Mouse (Mus musculus) heart, embryonic 10.5 days (tissue): ENCODE measurements around the gene Zdhhc19. TPM values are rescaled to one million over a fixed set of nuclear protein-coding genes. Genes with fewer than 3 reads are reported as not detected.

Experiments used
- DNase-seq: peaks from one replicate; pipeline ENCODE4 v3.0.0-alpha.2; 2017; ENCODE audit warnings: low spot score
- H3K27ac ChIP-seq: fragments of 300-500 bp; sonication (generic); 2 replicates; pipeline ENCODE4 v1.5.1; 2016; ENCODE audit warnings: mild to moderate bottlenecking
- H3K27me3 ChIP-seq: fragments of 300-500 bp; sonication (generic); 2 replicates; pipeline ENCODE4 v1.6.1; 2016; ENCODE audit warnings: mild to moderate bottlenecking; ENCODE audit not compliant: poor library complexity, insufficient read depth, severe bottlenecking
- H3K36me3 ChIP-seq: fragments of 300-500 bp; sonication (generic); 2 replicates; pipeline ENCODE4 v1.6.1; 2016; ENCODE audit warnings: mild to moderate bottlenecking, moderate library complexity
- H3K4me1 ChIP-seq: fragments of 300-500 bp; sonication (generic); 2 replicates; pipeline ENCODE4 v1.6.1; 2016; ENCODE audit warnings: mild to moderate bottlenecking
- H3K4me3 ChIP-seq: fragments of 300-500 bp; sonication (generic); 2 replicates; pipeline ENCODE4 v1.5.1; 2016; ENCODE audit warnings: mild to moderate bottlenecking, moderate library complexity
- H3K9me3 ChIP-seq: fragments of 300-500 bp; sonication (generic); 2 replicates; pipeline ENCODE4 v1.6.1; 2016; ENCODE audit warnings: mild to moderate bottlenecking, moderate library complexity
- WGBS: fragments of 180-500 bp; shearing (Covaris S2); methylation state at CpG from one replicate; pipeline ENCODE4 v1.1.7; 2016; 5-methylcytosine and 5-hydroxymethylcytosine counted together
- polyA plus RNA-seq: library from polyadenylated mRNA; unstranded; fragments of >200 nt; fragmentation: Nextera tagmentation; extraction: Ambion mirVana; gene quantifications from 2 replicates; pipeline ENCODE4 v1.2.1, GENCODE M21; 2016

Gene Zdhhc19
- polyA plus RNA-seq, 1 experiment from 2014 or later, result not detected

- WGBS, result 56% methylated on average over 18 of the region's 18 CpGs
- Histone ChIP-seq H3K36me3 (no peaks in the 10 kb centered on the region), H3K4me3 (no peak overlapping the region), H3K4me1 (peaks cover 61% of the 10 kb centered on the region), H3K27ac (peak overlapping the region; percentile 87), H3K9me3 (no peaks in the 10 kb centered on the region), H3K27me3 (peaks cover 8% of the 10 kb centered on the region; the same call in 1 of the 2 replicates)
- peak; percentile 82 for DNase-seq
Measured at GRCm38 (mm10) chr16:32510399-32511337, 14.6 kb downstream of the Zdhhc19 start.

GRCm38 (mm10) chr16:32511338-32511734 is 15.3 kb downstream of the Zdhhc19 start:
- H3K27ac ChIP-seq, result peak overlapping the region; percentile 87
- WGBS, result 81% methylated on average over 3 of the region's 3 CpGs
- H3K27me3 ChIP-seq, result peaks cover 1% of the 10 kb centered on the region; the same call in 1 of the 2 replicates
- no peak for DNase-seq
- peaks cover 67% of the 10 kb centered on the region for H3K4me1 ChIP-seq
- H3K9me3 ChIP-seq, result no peaks in the 10 kb centered on the region
- no peak overlapping the region for H3K4me3 ChIP-seq
- H3K36me3 ChIP-seq, result no peaks in the 10 kb centered on the region

DNA sequence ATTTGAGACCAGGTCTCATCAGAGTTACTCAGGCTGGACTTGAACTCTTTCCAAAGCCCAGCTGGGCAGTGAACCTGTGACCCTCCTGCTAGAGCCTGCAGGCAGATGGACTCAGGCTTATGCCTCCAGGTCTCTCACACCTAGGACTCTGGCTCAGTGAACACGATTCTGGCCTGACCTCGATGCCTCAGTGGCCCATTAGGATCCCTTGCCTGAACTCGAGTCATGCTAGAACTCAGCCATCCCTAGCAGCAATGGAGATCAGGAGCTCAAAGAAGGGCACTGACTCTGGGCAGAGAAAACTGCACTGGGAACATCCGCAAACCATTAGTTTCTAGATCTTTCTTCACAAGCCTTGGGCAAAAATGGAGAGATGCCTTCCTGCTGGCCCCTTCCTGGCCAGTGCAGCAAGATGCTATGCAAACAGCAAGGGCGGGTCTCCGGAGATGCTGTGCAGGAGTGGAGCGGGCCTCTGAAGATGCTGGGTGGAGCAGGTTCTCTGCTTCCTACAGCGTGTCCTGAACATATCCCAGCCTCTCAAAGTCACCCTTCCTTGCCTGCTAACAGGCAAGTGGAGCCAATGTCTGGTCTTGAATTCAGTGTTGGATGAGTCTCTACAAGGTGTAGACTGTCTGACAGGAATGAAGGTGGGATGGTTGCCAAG is 15.9 kb downstream of the Zdhhc19 start:
- no peak overlapping the region for H3K4me3 ChIP-seq
- peaks cover 73% of the 10 kb centered on the region for H3K4me1 ChIP-seq
- H3K9me3 ChIP-seq, result no peaks in the 10 kb centered on the region
- H3K27ac ChIP-seq, result peak overlapping the region; percentile 87
- H3K27me3 ChIP-seq, result no peaks in the 10 kb centered on the region
- WGBS, result 82% methylated on average over 8 of the region's 8 CpGs
- H3K36me3 ChIP-seq, result no peaks in the 10 kb centered on the region
- peak; percentile 76 for DNase-seq

DNA sequence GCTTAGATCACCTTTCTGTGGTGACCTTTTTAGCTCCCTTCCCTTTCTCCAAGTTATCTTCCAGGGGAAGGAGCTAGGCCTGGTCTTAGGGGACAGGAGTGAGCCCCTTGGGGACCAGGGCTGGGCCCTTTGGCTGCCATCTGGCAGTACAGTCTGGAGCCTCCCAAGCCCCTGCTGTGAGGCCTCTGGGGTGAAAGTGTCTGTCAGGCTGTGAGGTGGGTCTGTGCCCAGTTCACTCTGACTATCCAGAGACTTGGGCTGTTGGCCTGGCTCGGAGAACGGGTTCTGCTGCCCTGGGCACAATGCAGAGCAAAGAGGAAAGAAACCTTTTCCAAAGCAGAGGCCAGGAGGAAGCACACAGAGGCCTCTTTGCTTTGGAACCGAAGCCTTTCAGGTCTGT is 16.9 kb downstream of the Zdhhc19 start:
- H3K4me1 ChIP-seq, result peaks cover 66% of the 10 kb centered on the region
- DNase-seq, result peak; percentile 76
- H3K27me3 ChIP-seq, result no peaks in the 10 kb centered on the region
- no peak overlapping the region for H3K4me3 ChIP-seq
- 69% methylated on average over 3 of the region's 3 CpGs for WGBS
- peak overlapping the region; percentile 87 for H3K27ac ChIP-seq
- no peaks in the 10 kb centered on the region for H3K9me3 ChIP-seq
- no peaks in the 10 kb centered on the region for H3K36me3 ChIP-seq

- Histone ChIP-seq H3K36me3 (no peaks in the 10 kb centered on the region), H3K9me3 (no peaks in the 10 kb centered on the region), H3K4me3 (no peak overlapping the region), H3K27me3 (no peaks in the 10 kb centered on the region), H3K4me1 (peaks cover 62% of the 10 kb centered on the region), H3K27ac (peak overlapping the region; percentile 87)
- 86% methylated on average over 6 of the region's 6 CpGs for WGBS
- no peak for DNase-seq
Measured at GRCm38 (mm10) chr16:32513401-32513800, 17.3 kb downstream of the Zdhhc19 start.

DNA sequence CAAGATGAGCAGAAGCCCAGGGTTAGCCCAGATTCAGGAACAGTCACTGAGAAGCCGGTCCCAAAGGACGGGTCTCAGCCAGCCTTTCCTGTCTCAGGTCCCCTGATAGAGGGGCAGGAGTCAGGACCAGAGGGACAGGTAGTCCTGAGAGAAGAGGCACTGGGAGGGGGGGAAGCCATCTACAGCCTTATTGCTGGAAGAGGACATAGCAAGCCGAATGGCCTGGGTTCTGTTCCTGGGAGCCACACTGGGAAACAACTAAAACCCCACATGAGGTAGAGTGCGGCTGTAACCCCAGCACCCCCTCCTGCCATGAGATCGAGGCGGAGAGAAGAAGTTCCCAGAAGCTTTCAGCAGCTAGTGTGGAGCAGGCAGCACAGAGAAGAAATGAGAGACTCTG is 17.9 kb downstream of the Zdhhc19 start:
- no peak for DNase-seq
- Histone ChIP-seq H3K4me1 (peaks cover 56% of the 10 kb centered on the region), H3K27ac (peak overlapping the region; percentile 43; the same call in 1 of the 2 replicates)

GRCm38 (mm10) chr16:32516006-32516962 is 20.2 kb downstream of the Zdhhc19 start:
- WGBS, result 31% methylated on average over 21 of the region's 21 CpGs
- peaks cover 45% of the 10 kb centered on the region for H3K4me1 ChIP-seq
- H3K9me3 ChIP-seq, result no peaks in the 10 kb centered on the region
- peak; percentile 89 for DNase-seq
- peak overlapping the region; percentile 31; the same call in 1 of the 2 replicates for H3K4me3 ChIP-seq
- no peaks in the 10 kb centered on the region for H3K36me3 ChIP-seq
- H3K27me3 ChIP-seq, result no peaks in the 10 kb centered on the region
- peak overlapping the region; percentile 84 for H3K27ac ChIP-seq

More for the DNA sequence above, 17.9 kb downstream of the Zdhhc19 start:
- WGBS, result 92% methylated on average over 6 of the region's 6 CpGs
- H3K4me3 ChIP-seq, result no peak overlapping the region
- no peaks in the 10 kb centered on the region for H3K27me3 ChIP-seq
- H3K9me3 ChIP-seq, result no peaks in the 10 kb centered on the region
- no peaks in the 10 kb centered on the region for H3K36me3 ChIP-seq

- Histone ChIP-seq H3K4me1 (peaks cover 37% of the 10 kb centered on the region), H3K4me3 (no peak overlapping the region), H3K36me3 (no peaks in the 10 kb centered on the region), H3K27me3 (no peaks in the 10 kb centered on the region), H3K27ac (no peak overlapping the region), H3K9me3 (no peaks in the 10 kb centered on the region)
- DNase-seq, result no peak
- WGBS, result 80% methylated on average over 12 of the region's 12 CpGs
Measured at GRCm38 (mm10) chr16:32517785-32518481, 21.9 kb downstream of the Zdhhc19 start.

- DNase-seq, result peak; percentile 75
- H3K4me1 ChIP-seq, result peaks cover 49% of the 10 kb centered on the region
- H3K36me3 ChIP-seq, result no peaks in the 10 kb centered on the region
- 69% methylated on average over 15 of the region's 15 CpGs for WGBS
- H3K9me3 ChIP-seq, result no peaks in the 10 kb centered on the region
- H3K27ac ChIP-seq, result peak overlapping the region; percentile 66
- H3K27me3 ChIP-seq, result no peaks in the 10 kb centered on the region
- no peak overlapping the region for H3K4me3 ChIP-seq
Measured at GRCm38 (mm10) chr16:32519656-32520371, 23.7 kb downstream of the Zdhhc19 start.

GRCm38 (mm10) chr16:32520372-32520748 is 24.3 kb downstream of the Zdhhc19 start:
- Histone ChIP-seq H3K36me3 (no peaks in the 10 kb centered on the region), H3K4me1 (peaks cover 49% of the 10 kb centered on the region), H3K27ac (peak overlapping the region; percentile 66; the same call in 1 of the 2 replicates), H3K27me3 (no peaks in the 10 kb centered on the region), H3K9me3 (no peaks in the 10 kb centered on the region), H3K4me3 (no peak overlapping the region)
- WGBS, result 71% methylated on average over 9 of the region's 9 CpGs
- peak; percentile 71 for DNase-seq

- Histone ChIP-seq H3K27me3 (no peaks in the 10 kb centered on the region), H3K36me3 (no peaks in the 10 kb centered on the region), H3K4me1 (peaks cover 44% of the 10 kb centered on the region), H3K4me3 (no peak overlapping the region), H3K27ac (peak overlapping the region; percentile 81; the same call in 1 of the 2 replicates), H3K9me3 (no peaks in the 10 kb centered on the region)
- 50% methylated on average over 6 of the region's 6 CpGs for WGBS
- no peak for DNase-seq
Measured at GRCm38 (mm10) chr16:32522578-32523194, 26.6 kb downstream of the Zdhhc19 start.
